Mouse (Mus musculus) Muller cell, postnatal 12 days (primary cell): ENCODE measurements around the gene Klhl11.

Experiments used
- DNase-seq: peaks from one replicate; pipeline ENCODE4 v3.0.0-alpha.2; 2015; ENCODE audit errors: inconsistent ontology term

Klhl11 gene

DNA sequence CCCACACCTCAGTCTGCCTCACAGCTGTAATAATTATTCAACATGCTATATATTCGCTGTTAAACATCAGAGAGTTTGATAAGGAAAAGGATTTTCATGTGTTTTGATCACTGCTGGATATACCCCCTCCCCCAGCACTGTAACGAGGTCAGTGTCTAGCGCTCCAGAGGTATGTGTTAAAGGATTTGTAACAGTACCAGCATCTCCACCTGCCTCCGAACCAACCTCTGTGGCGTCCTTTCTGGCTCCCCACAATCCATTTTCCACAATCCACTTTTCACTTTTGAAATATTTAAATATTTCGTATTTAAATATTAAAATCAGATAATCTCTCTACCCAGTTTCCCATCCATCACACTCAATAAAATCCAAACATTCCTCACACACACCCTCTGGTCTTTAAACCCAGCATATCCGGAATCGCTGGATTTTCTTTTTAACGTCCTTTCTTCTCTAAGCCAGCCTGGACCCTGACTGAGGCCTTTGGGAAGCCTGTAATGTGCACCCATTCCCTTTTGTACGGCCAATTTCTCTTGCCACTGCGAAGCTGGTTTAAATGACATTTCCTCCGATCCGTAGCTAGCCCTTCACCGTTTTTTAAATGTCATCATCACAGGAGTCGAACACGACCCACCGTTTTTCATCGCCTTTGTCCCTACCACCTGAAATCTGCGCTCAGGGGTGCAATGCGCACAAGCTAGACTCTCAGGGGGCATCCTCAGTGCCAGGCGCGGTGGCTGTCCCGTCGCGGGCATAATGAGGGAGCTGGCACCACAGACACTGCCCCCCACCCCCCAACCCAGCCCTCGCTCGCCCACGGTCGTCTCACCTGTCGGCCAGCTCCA lies 967 bp downstream of the Klhl11 start:
- peak; percentile 19 for DNase-seq

DNA sequence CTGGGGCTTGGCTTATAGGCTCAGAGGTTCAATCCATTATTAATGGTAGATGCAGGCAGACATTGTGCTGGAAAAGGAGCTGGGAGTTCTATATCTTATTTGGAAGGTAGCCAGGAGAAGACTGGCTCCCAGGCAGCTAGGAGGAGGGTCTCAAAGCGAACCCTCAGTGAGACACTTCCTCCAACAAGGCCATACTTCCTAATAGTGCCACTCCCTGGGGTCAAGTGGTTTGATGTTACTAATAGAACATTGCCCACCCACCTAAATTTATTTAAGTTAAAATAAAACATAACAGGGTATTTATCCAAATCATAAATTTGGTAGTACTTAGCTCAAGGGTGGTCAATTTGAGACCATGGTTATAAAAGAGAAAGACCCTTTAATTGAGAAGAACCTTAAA lies 6.7 kb downstream of the Klhl11 start:
- DNase-seq: no peak

DNA sequence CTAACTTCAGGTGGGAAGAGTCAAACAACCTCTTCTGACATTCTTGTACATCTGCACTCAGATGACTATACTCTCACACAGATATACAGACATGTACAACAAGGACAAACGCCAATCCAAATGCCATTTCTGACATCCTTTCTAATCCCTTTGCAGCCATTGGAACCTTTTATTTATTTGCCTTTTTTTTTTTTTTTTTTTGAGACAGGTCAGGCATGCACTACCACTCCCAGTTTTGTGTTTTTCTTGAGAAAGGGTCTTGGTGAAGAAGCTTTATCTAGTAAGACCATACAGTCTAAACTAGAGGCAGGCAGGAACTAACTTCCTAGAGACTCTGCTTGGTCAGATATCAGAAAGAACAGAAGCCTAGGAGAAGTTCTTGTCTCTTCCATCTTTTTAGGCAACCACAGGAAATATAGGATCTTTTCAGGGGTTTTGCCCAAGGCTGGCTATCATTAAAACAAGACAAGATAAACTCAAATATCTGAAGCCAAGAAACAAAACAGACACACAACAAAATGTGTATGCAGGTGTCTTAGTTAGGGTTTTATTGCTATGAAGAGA lies 7.2 kb downstream of the Klhl11 start:
- DNase-seq: no peak

DNA sequence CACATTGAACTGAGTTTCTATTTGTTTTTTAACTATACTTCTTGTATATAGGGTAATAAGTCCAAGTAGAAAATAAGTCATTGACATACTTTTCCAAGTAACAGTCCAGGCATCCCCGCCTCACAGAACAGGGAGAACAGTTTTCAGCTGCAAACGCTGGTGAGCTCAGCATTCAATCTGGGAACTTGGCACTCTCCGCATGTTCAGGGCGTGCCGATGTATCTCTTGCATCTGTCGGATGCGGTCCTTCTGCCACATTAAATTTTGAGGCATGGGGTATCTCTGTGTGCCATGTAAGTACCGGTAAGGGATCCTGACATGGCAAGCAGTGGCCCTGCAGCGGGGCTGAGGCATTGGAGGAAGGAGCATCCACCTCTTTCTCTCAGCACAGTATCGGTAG lies 9.8 kb downstream of the Klhl11 start:
- DNase-seq: no peak

DNA sequence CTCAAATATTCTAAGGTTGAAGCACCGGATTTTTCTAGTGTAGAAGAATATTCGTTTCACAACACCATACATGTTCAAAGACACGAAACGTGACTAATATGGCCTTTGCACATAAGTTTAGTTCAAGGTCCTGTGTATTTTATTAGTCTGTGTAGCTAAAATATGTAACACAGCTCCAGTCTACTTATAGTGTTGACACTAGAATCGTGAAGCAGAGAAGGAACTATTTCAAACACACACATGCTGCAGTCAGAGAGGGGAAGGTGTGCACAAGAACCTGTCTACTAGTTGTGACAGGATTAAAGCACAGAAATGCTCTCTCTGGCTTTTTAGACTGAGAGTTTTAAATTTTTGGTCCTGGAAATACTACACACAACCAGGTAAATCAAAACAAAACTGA lies 14.8 kb downstream of the Klhl11 start:
- no peak for DNase-seq

DNA sequence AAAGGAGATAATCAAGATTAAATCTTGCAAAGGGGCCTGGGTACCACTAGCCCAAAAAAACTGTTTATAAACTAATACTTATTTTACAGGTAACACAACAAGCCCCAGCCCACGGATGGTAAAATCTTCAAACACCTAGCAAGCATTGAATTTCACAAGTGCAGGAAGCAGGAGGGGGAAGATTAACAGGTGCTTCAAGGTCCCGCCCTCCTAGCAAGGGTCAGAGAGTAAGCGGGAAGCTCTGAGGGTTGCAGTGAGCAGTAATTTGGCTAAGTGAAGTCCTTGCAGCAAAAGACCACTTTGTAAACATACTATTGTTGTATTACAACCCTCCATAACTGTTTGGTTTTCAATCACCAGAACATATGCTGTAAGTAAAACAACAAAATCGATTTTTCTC lies 15.3 kb downstream of the Klhl11 start:
- no peak for DNase-seq

DNA sequence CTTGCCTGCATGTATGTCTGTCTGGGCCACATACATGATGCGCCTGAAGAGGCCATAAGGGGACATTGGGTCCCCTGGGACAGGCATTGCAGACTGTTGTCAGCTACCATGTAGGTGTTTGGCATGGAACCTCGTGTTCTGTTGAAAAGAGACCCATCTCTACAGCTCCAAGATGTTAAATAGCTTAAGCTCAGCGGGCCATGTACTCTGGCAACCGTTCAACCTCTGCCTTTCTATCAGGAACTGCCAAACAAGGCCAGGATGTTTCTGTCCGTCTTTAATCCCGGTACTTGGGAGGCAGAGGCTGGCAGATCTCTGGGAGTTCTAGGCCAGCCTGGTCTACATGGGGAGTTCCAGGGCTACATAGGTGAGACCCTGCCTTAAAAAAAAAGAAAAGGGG lies 29.9 kb downstream of the Klhl11 start:
- peak; percentile 19 for DNase-seq

DNA sequence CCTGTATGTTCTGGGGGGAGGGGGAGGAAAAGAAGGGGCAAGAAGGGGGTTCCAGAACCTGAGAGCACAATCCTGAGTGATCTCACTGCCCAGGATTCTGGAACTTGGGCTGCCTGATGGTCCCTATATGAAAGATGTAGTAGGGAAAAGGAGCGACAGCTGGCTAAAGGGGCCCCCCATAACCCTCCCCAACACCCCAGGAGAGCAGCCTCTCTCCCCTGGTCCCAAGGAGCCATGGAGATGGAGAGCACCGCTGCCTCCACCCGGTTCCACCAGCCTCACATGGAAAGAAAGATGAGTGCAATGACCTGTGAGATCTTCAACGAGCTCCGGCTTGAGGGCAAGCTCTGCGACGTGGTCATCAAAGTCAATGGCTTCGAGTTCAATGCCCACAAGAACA lies 30.7 kb downstream of the Klhl11 start, which contains the start of the genes Nt5c3b and Klhl10:
TSS of gene Nt5c3b (minus strand) at position 12 of the 400 bp plus-strand sequence.
TSS of gene Klhl10 (plus strand) at position 121 of the 400 bp plus-strand sequence.
- no peak for DNase-seq

DNA sequence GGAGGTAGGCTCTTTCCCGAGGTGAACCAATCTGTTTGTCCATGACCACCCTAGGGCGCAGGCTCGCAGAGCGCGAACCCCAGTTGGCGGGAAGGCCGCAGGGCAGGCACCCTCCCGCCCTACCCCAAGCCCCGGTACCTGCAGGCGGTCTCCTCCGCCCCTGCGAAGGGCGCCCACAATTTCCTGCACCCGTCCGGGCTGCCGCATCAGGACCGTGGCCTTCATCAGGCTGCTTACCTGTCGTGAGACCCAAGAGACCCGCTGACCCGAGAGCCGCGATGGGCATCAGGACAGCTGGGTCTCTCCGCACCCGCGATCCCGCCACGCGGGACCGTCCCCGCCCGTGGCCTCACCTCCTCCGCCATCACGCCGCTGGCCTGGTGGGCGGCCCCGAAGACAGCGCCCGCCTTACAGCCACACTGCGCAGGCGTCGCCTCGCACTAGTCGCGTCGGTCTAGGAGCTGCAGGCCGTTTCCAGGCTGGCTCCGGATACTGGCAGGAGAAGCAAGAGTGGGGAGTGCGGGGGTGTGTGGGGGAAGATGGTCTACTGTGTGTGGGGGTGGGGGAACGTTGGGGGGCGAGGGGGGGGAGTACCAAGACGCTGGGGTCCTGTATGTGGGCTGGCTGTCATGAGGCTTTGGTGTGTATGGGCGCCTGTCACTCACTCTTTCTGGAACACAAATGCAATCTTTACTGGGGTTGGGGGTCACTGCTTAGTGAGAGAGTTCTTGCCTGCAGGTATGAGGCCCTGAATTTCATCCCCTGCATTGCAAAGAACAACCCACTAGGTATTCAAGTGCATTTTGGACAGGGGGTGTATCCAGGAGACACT lies 31.6 kb downstream of the Klhl11 start:
- peak; percentile 79 for DNase-seq

DNA sequence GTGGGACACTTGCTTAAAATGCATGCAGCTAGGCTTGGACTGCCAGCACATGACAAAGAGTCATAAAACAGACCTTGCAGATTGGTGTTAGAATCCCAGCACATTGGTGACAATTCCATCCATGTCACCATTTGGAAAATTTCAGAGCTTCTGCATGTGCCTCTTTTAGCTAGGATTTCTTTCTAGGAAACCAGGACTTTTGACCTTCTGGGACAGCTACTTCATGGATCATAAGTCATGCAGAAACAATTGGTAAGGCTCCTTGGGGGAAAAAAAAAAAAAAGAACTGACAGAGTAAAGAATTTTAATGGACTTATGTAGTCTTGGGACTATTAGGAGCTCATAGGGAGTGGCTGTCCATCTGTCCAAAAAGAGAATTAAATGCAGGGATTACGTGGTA lies 34.6 kb downstream of the Klhl11 start:
- DNase-seq: no peak

DNA sequence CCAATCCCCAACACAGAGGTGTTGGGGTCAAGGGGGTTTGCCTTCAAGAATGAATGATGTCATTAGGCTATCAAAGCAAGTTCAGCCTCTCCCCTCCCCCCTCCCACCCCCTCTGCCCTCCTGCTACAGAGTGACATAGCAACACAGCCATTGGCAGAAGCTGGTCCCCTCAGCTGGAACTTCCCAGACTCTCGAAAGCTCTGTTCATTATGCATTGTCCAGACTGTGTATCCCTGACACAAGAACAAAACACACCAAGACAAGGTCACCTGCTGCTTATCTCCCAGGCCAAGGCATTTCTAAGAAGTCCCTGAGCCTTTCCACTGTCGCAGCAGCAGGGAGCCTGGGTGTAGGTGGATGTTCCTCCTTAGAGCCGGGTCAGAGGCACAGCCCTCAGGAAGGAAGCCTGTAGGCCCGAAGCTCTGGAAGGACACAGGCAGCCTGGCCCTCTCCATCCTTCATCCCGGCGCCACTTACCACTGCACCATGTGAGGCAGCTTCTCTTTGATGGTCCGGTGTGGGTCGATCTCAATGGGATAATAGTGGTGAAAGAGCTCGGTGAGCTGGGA lies 36.8 kb downstream of the Klhl11 start:
- DNase-seq: no peak

DNA sequence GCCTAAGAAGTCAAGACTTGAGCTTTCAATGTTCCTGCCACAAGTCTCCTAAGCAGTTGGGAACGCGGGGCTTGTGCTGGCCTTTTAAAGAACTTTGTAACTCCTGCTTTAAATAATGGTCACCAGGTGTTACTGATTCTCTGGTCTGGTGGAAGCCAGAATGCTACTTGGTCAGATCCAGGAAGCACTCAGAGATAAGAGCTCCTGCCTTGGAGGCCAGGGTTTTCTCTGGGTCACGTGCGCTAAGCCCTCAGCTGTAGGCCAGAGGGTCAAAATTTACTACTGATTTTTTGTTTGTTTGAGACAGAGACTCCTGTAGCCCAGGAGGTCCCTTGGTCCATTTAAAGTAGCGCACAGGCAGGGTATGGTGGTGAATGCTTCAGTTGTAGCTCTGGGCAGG lies 40.5 kb downstream of the Klhl11 start:
- no peak for DNase-seq

DNA sequence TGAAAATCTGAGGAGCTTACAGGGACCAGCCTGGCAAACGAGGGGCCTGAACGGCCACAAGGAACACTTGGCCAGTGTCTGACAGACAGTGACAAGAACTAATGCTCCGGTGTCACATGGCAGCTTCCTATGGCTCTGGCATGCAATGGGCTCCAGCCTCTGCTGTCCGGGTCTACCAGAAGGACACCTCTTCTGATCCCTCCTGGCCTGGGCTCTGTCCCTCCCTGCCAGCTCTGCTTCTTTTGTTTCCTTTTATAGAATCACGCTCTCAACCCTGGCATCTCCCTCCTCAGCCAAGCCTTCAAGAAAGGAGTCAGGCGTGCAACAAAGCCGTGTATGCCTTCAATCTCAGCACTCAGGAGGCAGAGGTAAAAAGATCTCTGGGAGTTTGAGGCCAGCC lies 42.5 kb downstream of the Klhl11 start:
- no peak for DNase-seq

DNA sequence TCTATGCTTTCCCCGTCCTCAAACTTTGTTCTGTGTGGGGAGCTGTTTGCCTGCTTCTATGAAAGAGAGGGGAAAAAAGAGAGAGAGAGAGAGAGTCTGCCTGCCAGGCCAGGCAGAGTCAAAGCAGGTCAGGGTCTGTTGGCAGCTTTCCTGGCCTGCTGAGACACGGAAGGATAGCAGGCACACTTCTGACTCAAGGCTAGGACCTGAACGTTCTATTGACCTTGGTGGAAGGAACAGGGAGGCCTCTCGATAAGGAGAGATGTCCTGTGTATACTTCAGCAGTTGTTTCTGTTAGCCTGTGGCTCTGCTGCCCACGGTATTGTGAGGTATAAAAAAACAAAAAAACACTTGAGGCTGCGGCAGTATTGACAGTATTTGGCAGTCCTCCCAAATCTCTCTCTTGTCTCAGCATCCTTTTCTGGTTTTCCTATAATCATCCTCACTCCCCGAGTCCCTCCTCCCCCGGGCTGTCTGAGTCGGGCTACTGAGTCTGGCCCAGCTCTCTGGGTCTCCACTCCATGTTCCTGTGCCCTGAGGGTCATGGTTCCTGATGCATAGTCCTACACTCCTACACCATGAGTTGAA lies 43.8 kb downstream of the Klhl11 start:
- peak; percentile 65 for DNase-seq

DNA sequence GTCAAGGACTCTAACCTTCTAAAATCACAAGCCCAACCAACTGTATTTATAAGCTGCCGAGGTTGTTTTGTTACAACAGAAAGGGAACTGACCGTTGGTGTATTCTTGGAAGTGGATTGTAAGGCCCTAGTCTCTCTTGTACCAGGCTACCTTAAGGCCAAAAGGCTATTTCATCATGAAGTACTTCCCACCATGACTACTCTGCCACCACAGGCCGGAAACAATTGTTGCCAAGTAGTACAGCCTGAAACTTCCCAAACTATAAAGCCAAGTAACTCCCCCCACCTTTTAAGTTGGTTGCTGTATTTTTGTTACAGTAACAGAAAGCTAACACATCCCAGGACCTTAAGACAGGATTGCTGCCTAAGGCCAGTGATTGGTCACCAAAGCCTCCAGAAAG lies 45.7 kb downstream of the Klhl11 start:
- DNase-seq: no peak

DNA sequence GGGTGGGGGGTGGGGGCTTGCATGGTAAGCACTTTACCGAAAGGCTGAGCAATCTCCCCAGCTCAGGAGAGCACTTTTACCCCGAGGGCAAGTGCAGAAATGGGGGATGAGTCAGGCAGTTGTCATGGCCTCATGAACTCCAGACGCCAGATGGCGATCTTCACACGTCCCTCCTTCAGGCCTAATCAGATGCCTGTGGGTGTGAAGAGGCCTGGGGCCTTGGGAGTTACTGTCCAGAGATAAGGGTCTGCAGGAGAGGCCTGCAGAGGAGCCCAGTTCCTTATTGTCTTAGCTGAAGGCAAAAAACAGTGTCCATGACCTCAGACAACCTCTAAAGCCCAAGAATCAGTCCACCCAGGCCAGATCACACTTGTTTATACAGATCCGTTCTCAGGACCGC lies 46.7 kb downstream of the Klhl11 start:
- peak; percentile 71 for DNase-seq

DNA sequence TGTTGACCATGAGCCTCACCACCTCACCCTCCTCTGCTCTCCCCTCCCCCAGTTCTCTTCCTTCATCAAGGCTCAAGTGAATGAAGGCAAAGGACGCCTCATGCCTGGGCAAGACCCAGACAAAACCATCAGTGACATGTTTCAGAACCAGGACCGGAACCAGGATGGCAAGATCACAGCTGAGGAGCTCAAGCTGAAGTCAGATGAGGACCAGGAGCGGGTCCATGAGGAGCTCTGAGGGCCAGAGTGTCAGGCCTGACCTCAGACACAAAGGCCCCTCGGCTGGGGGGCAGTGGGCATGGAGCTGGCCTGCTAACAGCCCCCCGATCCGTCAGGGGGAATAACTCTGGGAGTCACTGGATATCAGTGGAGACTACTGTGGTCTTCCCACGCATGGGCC lies 48.7 kb downstream of the Klhl11 start:
- no peak for DNase-seq

DNA sequence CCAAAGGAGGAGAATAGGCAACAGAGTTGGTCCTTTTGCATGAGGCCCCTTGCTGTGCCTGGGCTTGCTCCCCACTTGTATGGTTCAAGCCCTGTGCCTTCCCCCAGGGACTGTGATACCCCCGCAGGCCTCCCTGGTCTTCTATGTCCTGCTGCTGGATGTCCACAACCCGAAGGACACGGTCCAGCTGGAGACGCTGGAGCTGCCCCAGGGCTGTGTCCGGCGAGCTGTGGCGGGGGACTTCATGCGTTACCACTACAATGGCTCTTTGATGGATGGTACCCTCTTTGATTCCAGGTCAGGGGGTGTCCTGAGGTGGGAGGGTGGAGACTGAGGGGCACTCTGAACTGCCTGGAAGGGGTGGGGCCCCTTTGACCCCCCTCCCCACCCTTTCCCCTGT lies 51.0 kb downstream of the Klhl11 start:
- DNase-seq: no peak

DNA sequence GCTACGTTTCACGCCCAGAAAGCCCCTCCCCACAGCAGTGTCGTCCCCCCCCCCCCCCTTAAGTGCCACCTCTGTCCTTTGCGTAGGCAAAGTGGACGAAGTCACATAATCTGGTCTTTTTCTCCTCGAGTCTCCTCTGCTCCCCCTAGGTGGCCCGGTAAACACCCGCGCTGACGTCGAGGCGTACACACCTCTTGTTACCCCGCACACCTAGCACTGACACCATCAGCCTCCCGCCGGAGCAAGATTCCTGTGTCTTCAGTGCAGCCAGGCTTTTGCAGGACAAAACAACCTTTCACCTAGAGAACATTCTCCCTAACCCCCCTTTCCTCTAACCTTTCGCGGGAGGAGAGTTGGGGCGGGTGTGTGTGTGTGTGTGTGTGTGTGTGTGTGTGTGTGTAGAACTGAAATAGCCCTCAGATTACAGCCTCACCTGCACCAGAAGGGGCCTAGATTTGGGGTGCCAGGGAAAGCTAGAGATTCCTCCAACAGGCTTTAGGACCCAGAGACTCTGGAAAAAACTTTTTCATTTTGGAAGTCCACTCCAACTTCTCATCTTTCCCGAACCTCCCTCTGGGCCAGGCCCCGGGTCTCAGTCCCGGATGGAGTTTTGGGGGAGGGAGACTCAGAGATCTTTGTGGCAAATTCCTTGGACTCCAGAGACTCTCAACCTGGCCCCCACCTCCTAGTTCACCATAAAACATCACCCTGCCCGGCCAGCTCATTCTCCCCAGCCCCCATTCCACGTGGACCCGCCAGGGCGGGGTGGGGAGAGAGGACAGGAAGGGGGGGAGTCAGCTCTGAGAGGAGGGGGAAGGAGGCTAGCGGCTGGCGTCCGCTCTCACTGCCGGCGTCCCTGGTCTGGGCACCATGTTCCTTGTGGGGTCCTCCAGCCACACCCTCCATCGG lies 57.4 kb downstream of the Klhl11 start, which contains the start of gene Fkbp10:
TSS of gene Fkbp10 (plus strand) at position 784 of the 909 bp plus-strand sequence.
- peak; percentile 91 for DNase-seq
